Mouse (Mus musculus) c-Kit-positive CD71-positive TER-119-positive erythroid progenitor cells, embryonic 14.5 days (primary cell): ENCODE measurements at regions not wholly inside any gene's neighbourhood (a gene's known extent, or its start where the extent isn't known, plus 50 kb on each side); places are given as distances from the start of the nearest gene placed in this dataset.
A peak's percentile ranks its signal among the peaks of the same experiment; 100 is the strongest.

Experiments
- DNase-seq: peaks from one replicate; pipeline ENCODE4 v3.0.0-alpha.2; 2013; ENCODE audit warnings: low spot score

DNA sequence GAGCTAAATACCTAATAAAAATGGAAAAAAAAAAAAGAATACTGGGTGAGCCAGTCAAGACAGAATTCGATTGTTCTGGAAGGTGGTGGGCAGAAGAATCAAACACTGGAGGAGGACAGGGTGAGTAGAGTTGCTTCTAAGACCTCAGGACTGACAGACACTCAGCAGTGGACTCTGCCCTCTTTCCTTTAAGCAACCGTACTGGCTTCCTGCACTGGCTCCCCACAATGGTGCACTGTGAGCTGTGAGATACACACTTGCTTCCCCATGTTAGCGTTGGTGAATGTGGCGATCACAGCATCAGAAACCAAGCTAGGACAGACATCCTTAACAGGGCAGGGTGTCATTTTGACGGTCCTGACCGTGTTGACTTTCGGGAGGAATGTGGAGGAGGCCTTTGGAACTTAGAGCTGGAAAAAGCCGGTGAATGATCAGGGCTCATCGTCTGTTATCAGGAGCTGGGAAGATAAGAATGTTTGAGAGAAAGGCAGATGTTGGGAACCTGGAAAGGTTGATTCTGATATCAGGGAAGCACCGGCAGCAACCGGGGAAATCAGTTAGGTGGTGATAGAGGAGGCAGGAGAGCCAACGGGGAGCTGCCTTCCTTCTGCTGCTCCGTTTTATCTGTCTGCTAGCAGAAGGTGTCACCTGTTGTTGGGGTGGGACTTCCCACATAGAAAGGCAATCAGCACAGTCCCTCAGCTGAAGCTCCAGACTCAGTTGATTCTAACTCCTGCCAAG is 254.8 kb downstream of the Ajap1 start:
- DNase-seq, result no peak

DNA sequence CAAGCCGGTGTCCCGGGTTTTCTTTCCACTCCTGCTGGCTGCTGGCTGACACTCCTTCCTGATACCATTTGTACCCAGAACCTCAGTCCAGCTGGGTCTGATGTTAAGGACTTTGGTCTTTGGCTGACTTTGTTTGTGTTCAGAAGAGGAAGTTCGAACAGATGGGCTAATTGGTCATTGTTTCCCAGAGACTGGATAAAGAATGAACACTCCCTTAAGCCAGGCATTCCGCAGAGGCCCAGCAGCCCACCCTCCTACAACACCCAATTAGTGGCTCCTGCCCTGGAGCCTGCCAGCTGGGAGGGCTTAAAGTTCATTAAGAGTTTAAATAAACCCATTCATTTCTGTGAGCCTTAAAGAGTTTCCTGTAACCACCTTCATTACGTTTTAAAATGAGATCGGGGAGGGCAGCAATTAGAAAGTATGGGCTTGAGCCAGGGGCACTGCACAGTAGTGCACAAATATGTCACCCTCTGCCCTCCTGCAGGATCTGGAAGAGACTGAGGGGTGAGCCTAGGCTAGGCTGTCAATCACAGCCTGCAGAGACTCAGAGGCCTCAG is 257.9 kb downstream of the Ajap1 start:
- DNase-seq, result no peak

DNA sequence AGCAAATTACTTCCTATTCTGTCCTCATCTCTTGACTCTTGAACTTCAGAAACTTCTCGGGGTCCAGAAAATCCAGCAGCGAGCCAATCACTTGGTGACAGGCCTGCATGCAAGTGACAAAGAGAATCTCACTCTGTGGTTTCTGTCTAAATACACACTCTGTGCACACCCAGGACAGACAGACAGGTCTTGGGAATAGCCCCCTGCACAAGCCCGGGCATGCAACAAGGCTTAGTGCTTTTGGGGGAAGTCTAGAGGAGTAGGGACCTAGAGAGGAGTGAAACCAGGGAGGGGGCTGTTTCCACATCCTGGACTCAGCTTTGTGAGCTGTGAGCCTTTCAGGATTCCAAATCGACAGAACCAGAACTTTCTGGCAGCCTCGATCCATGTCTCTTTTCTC is 259.6 kb downstream of the Ajap1 start:
- DNase-seq, result no peak

DNA sequence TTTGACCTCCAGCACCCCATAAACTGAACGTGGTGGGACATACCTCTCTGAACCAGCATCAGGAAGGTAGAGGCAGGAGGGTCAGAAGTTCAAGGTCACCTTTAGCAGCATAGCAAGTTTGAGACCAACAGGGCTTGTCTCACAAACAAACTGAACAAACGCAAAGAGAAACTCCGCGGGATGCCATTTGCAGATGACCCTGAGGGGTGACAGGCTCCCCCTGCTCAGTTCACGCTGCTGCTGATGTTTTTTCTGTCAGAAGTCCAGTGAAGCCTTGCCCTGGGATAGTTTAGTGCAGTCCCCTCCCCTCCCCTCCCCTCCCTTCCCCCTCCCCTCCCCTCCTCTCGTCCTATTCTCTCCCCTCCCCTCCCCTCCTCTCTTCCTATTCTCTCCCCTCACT is 262.1 kb downstream of the Ajap1 start:
- no peak for DNase-seq

DNA sequence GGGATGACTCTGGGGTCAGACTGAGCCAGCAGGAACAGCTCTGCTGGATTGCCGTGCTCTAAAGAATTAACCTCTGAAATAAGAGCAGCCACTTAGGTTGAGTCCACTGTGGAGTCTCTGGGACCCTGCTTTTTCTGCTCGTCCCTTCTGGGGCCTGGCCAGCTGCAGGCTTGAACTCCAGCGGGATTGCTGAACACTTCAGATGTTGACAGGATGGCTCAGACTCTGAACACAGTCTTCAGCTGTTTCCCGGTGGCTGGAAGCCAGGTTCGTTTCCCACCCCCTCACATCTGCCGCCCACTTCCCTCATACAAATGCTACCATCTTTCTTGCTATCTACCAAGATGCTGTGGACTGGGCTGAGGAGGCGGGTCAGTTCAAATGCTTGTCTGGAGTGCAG is 262.5 kb downstream of the Ajap1 start:
- DNase-seq, result no peak

DNA sequence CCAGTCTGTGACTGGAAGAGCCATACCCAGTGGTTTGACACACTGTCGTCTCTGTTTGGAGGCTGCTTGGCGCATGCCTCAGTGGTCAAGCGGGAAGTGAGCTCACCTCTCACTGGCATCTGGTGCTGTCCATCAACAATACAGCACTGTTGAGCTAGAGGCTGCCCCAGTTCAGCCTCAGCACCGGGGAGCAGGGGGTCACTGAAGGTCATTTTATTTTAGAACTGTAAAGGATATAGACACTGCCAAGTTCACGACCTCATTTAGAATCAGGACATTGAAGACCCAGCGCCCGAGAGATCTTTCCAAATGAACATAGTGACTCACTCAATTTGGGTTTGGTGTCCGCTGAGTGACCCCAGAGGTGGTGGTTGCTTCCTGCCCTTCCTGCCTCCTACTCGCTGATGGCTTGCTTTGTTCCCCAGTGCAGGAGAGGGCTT is 265.1 kb downstream of the Ajap1 start:
- DNase-seq, result no peak

DNA sequence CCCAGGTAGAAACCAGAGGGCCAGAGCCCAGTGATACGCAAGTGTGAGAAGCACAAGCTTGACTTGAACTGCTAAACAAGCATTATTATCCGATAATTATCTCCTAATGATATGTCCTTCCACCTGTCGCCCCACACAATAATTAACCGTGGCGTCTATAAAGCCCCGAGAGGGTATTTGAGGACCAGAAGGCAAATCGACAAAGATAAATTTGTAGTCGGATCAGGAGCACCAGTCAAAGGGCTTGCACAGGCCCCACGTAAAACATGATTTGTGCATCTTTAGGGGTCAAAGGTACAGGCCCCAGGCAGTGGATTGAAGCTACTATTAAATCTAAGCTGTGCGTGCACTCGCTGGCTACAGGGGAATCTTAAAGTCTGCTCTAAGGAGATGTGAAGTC is 270.5 kb downstream of the Ajap1 start:
- no peak for DNase-seq

DNA sequence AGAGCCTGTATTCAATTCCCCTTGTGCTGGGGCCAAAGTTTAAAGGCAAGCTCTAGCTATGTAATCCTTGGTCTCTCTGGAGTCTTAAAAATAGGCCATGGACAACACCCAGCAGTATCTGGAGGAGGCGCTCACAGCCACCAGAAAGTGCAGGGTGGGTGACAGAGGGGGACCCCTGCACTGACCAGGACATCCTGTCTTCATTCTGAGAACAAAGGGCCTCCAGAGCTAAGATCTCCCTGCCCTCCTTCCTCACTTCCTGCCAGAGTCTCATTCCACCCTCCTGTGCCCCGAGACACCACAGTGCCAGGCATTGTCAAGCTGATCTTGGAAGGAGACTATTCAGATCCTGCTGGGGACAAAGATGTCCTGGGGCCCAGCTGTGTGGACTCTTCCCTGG is 273.8 kb downstream of the Ajap1 start:
- no peak for DNase-seq

DNA sequence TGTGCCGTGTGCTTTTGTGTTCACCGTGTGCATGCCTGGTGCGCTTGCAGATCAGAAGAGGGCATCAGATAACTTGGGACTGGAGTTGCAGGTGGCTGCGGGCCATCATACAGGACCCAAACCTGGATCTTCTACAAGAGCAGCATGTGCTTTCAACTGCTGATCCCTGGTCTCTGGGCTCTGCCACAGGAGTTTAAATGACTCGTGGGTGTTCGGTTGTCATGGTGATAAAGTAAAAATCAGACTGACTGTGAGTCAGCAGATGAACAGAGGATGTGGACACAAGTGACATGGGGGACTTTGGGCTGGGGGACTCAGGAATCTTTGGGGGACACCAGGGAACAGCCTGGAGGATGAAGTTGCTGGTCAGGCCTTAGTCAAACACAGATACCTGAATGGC is 274.4 kb downstream of the Ajap1 start:
- DNase-seq, result no peak

DNA sequence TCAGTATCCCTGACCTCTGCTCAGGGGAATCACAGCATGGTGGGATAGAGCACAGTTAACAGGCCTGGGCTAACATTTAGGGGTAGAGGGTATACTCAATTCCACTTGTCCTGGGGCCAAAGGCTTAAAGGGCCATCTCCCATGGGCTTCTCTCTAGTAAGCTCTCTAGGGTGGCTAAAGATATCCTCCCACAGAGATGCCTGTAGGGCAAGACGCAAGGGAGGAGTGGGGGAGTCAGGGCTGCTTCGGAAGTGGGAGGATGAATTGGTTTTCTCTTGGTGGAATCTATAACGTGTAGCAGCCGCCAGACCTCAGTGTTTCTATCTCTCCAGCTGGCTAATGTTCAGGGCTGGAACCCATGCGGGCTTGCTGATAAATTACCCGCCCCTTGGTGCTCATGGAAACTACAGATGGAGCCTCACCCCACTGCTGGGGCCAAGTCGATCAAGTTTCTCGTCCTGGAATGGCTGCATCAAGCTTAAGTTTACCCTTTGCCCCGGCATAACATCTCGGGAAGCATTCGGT is 275.0 kb downstream of the Ajap1 start:
- DNase-seq, result no peak

DNA sequence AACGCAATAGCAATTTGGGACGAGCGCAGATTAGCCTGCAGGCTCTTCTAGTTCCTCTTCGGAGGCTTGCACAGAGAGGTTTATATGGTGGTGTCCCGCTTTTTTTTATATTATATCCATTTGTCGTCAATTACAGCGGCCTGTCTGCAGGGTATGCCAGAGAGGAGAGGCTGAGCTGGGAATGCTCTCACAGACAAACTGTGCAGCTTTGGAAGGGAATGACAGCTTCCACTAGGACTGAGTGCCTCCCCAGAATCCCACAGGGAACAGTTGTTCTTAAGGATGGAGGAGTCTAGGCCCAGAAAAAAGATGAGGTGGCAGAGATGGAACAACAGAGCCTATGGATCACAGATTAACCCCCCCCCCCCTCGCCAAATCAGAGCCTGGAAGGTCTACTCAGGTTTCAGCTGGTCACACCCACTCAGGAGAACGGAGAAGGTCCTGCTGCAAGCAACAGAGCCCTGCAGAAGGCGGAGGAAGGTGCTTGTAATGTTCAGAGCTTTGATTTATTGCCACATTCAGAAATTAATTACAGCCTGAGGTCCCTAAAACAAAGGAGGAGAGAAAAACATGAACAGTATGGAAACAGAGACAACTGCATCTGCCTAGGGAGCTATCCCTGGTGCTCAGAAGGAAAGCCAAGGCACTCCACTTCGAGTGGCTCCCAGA is 275.7 kb downstream of the Ajap1 start:
- DNase-seq, result no peak

DNA sequence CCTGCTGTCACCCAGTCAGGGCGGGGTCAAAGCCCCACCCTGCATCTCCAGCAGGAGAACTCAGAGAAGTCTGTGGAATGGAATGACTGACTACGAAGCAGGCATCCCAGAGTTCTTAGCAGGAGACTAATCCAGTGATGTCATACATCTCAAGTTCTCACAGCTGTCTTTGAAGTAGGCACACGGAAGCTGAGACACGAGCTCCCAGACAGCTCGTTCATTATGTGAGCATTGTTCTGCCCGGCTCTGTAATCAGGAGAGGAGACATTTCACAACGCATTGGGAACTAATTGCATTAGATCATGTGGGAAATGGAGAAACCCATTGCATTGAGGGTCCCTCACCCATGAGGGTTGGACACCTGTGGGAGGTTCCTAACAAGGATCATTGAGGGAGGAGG is 277.8 kb downstream of the Ajap1 start:
- DNase-seq, result no peak

DNA sequence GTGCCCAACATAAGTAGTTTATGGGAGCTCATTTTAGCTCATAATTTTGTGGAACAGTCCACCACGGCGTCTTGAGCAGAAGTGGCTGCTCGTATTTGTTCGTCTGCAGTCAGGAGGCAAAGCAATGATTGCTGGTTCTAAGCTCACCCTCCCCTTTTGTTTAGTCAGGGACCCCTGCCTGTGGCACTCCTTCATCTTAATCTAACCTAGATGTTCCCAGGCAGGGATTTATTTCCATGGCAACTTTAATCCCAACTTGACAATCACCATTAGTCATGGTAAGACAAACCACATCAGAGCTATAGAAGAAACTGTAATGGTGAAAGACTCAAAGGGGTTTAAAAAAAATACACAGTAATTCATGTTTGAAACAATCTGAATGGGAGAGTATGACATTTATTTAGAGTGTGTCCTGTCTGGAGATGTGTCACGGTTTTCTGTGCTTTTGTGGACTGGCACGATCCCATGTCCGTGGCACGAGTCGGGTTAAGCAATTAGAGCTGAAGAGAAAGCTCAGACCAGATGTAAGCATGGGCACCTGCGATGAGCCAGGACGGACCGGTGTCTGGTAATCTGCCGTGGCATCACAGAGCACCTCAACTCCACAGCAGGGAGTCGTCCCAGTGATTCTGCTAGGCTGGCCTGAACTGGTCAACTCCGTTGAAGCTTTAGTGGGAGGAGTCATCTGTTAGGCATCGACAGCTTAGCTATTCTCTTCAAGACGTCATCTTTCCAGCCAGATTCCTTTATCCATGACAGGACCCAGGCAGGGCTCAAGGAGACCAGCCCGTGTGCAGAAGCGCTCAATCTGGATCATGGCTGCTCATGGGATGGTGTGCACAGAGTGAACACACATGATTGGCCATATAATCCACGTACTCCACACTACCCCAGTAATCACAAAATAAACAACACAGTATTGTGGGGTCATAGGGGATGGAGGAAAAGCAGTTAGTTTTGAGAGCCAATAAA is 281.5 kb downstream of the Ajap1 start:
- no peak for DNase-seq

DNA sequence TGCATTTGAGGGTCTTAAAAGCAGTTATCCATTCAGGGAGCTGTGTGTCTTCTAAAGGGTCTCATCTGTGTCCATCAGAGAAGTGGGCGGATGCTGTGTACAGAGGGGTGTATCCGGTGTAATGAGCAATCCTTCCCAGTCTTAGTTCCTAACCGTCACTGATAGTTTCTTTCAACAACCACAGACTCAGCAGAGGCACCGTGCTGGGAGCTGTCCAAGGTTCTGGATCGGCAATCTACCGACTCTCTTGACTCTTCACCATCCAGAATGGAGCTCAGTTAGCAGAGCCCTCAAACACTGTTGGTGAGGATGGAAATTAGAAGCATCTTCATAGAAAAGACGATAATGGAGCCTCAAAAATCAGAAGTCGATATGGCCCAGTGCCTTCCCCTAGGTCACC is 293.1 kb downstream of the Ajap1 start:
- DNase-seq, result peak; percentile 5

DNA sequence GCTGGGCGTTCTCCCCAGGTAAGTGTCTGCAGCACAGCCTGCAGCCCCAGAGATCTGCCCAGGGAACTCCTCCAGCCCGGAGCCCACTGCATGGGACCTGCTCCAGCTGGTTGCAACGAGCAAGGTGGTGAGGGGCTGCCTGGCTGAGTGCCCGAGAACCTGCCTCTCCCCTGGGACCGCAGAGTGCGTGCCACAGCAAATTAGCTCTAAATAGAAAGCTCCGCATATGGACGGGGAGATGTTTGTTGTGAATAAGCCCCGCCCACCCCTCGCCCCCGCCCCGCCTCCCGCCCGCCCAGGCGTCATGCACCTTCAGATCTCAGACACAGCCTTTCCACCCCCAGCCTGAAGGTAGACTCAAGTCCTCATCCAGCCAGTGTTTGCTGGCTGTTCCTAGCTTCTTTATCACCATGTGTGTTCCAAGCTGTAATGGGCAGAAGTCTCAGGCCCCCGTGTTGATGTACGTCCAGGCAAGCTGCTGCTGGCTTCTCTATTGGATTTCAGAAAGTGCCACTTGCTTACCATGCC is 294.0 kb downstream of the Ajap1 start:
- DNase-seq, result no peak

DNA sequence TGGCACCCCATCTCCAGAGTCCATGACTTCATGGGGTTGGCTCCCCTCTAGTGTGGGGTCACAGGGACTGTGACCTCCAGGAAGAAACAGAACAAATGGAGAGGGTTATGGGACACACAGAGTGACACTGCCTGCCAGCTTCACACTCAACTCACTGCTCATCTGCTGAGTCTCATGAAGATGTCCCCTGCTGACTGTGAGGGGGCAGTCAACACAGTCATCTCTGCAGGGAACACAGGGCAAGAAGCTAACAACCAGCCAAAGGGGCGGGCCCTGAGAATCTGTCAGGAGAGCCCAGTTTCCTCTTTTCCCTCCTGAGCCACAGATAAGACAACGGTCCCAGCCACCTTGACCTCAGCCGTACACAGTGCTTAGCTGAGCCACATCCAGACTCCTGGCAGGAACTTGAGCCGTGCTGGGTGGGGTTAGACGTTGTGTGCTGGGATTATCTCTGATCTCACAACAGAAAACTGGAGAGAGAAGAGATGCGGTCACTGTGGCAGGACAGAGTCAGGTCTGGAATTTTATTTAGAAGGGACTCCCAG is 294.6 kb downstream of the Ajap1 start:
- no peak for DNase-seq

DNA sequence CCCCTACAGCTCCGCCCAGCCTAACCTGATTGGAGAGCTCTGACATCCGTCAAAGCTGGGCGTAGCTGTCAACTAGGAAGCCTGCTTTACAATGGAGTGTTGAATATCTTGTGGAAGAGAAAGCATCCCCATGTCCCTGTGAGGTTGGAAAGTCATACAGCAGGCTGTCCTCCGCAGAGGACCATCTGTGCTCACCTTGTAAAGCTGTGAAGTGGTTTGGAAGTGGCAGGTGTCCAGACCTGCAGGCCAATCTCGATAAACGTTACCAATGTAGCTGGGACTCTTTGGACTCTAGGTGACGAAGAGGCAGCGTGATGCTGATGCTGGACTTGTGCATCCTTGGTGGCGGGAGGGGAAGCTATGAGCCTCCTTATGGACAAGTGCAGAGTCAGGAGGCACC is 305.1 kb downstream of the Ajap1 start:
- no peak for DNase-seq

DNA sequence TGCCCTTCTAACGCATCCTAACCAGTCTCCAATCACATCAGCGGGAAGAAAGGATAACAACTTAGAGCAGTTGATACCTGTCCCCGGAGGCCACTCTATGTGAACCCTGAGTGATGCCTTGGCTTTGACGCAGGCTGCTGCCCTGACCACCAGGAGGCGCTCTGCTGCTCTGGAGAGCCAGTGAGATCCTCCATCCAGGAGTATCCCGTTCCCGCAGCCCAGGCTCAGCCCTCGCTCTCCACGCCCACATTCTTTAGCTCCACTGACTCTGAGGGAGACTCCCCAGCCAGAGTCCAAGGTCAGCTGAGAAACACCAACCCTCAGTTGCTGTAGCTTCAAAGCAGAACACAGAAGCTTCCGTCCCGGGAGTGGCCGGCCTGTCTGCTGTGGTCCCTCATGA is 307.0 kb downstream of the Ajap1 start:
- no peak for DNase-seq

DNA sequence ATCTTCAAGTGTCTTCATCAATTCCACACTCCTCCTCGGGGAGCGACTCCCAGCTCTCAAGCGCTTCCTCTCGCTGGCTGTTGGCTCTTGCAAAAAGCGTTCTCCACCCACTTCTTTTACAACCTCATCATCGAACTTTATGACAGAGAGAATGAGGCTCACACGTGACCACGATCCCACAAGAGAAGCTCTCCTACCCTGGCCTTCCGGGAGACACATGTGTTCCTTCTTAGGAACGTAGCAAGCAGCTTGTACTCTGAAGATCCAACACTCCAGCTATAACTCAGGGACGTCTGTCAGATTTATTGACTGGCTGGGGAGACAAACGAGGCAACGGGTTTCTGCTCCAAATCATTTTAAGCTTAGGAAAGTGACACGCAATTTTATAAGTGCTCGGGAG is 307.5 kb downstream of the Ajap1 start:
- no peak for DNase-seq

DNA sequence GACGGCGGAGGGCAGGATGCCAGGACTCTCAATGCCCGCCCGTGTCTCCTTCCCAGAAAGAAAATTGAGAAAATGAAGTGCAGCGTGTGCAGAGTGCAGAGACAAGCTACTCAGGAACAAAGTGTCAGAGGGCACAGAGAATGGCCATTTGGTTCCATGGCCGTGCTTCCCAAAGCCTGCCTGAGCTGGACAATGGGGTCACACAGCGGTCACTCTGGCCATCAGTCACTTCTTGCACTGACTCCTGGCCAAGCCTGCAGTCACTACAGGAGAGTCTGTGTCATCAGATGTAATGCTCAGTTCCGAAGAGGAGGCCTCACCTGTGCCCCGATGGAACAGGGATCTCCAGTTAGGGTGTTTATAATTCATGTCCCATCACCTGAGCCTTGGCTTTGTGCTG is 312.6 kb downstream of the Ajap1 start:
- no peak for DNase-seq

DNA sequence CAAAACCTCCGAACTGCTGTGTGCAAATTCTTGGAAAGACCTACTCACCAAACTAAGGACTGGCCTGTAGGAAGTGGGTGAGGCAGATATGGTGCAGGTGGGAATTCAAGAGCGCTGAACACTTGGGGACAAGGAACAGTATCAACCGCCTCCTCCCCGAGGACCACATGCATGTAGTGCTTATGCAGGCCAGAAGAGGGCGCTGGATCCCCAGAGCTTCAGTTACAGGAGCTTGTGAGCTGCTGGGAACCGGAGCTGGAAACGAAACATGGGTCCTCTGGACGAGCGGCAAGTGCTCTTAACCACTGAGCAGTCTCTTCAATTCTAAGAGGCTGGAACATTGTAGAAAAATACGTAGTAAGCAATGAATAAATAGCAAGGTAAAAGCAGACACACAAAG is 317.8 kb downstream of the Ajap1 start:
- DNase-seq, result no peak

DNA sequence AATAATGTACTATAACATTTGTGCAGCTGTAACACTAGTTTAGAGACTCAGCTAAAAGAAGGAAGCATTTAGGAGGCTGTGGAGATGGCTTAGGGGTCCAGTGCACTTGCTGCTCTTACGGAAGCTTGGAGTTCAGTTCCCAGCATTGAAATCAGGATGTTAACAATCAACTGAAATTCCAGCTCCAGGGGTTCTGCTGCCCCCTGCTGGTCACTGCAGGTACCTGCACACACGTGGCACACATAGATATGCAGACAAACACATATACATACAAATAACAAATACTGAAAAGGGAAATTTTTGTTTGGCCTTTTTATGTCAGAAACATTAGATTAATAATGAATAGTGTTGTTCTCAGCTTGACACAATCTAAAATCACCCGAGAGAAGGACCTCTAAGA is 322.5 kb downstream of the Ajap1 start:
- DNase-seq, result no peak
